Mouse (Mus musculus): ENCODE data around the gene Arfip2. TPM values are rescaled to one million over a fixed set of nuclear protein-coding genes. Genes with fewer than 3 reads are reported as not detected.

Gene Arfip2
- total and polyA plus RNA-seq, 2 experiments from 2014 or later = 62.1 to 84.9 TPM

DNA sequence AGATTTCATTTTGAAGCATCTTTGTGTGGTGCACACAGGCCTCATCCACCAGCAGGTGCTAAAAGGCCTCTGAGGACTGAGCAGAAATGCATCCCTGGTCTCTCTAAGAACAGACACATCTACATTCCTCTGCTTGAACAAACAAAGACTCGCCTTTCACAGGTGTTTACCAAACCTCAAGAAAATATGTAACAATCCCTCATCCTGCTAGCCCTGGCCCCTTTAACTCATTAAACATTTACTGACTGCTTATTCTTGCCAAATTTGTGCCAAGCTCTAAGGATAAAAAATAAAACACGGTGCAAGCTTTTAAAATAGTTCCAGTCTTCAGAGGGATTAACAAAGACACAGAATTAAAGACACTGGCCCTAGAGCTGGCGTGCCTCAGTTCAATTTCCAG is 20.5 kb downstream of the Arfip2 start:
- WGBS = 66% methylated on average over 3 of the region's 3 CpGs
- DNase-seq (ENCODE audit: low spot score) (no peak), ATAC-seq (ENCODE audit: low FRiP score) (no peak)
- no peaks in the 10 kb centered on the region for H3K27me3 ChIP-seq (ENCODE audit: insufficient read depth, low read length)
- no peak overlapping the region for H3K4me2 ChIP-seq (ENCODE audit: low read depth, low read length, poor library complexity, severe bottlenecking)
- no peak overlapping the region for H3K4me3 ChIP-seq (ENCODE audit: low read depth, low read length)
- H3K27ac ChIP-seq (ENCODE audit: low read depth, low read length) = no peak overlapping the region
- no peaks in the 10 kb centered on the region for H3K4me1 ChIP-seq (ENCODE audit: insufficient read depth, low read length)
- peaks cover 87% of the 10 kb centered on the region for H3K36me3 ChIP-seq (ENCODE audit: insufficient read depth, low read length)
- no peaks in the 10 kb centered on the region for H3K9me3 ChIP-seq (ENCODE audit: low read length)
- TF ChIP-seq CTCF (IDR thresholded peaks at IDR 0.05) = no peak
- H3K9ac ChIP-seq (replicated peaks; ENCODE audit: low read length, poor library complexity, severe bottlenecking) = no peak overlapping the region

DNA sequence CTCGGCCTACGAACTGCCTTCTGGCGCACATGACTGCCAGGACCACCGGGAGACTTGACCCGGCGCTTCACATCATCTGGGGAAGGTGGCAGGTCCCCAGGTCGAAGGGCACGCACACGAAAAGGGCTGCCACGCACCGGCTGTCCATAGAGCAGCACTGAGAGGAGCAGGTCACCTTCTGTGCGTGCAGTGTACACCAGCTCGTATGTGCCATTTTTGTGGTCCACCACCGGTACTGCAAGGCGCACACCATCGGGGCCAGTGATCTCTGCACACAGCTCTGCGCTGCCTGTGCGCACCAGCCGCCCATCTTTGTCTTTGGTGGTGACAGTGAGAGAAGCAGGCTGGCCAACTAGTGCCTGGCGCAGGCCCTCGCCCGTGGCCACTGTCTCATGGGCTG is 22.4 kb downstream of the Arfip2 start:
- Histone ChIP-seq H3K9me3 (ENCODE audit: low read length) (no peaks in the 10 kb centered on the region), H3K36me3 (ENCODE audit: insufficient read depth, low read length) (peaks cover 88% of the 10 kb centered on the region), H3K9ac (replicated peaks; ENCODE audit: low read length, poor library complexity, severe bottlenecking) (no peak overlapping the region), H3K4me2 (ENCODE audit: low read depth, low read length, poor library complexity, severe bottlenecking) (no peak overlapping the region), H3K27me3 (ENCODE audit: insufficient read depth, low read length) (no peaks in the 10 kb centered on the region), H3K4me3 (ENCODE audit: low read depth, low read length) (no peak overlapping the region), H3K27ac (ENCODE audit: low read depth, low read length) (no peak overlapping the region), H3K4me1 (ENCODE audit: insufficient read depth, low read length) (no peaks in the 10 kb centered on the region)
- no peak for DNase-seq (ENCODE audit: low spot score)
- WGBS = 96% methylated on average over 22 of the region's 22 CpGs
- no peak for TF ChIP-seq CTCF (IDR thresholded peaks at IDR 0.05)
- ATAC-seq (ENCODE audit: low FRiP score) = no peak

DNA sequence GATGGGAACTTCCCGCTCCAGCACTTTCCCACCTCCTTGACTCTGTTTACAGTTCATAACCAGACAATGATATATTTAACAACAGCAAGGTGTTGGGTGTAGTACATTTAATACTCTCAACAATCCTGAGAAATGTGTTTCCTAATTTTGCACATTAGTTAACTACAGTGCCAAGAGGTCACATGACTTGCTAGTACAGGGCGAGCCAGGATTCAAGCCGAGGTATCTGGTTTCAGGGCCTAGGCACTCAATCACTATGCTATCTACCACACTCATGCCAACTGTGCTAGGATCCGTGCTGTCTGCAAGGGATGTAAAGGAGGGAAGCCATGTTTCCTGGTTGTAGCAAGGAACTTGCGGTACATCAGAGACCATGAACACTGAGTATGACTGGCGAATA is 23.7 kb downstream of the Arfip2 start:
- WGBS = 94% methylated on average over 6 of the region's 6 CpGs
- no peak for DNase-seq (ENCODE audit: low spot score)
- no peak overlapping the region for H3K4me2 ChIP-seq (ENCODE audit: low read depth, low read length, poor library complexity, severe bottlenecking)
- no peak overlapping the region for H3K27ac ChIP-seq (ENCODE audit: low read depth, low read length)
- H3K9me3 ChIP-seq (ENCODE audit: low read length) = no peaks in the 10 kb centered on the region
- H3K9ac ChIP-seq (replicated peaks; ENCODE audit: low read length, poor library complexity, severe bottlenecking) = no peak overlapping the region
- no peak for TF ChIP-seq CTCF (IDR thresholded peaks at IDR 0.05)
- peaks cover 95% of the 10 kb centered on the region for H3K36me3 ChIP-seq (ENCODE audit: insufficient read depth, low read length)
- H3K4me1 ChIP-seq (ENCODE audit: insufficient read depth, low read length) = no peaks in the 10 kb centered on the region
- H3K27me3 ChIP-seq (ENCODE audit: insufficient read depth, low read length) = no peaks in the 10 kb centered on the region
- H3K4me3 ChIP-seq (ENCODE audit: low read depth, low read length) = no peak overlapping the region
- no peak for ATAC-seq (ENCODE audit: low FRiP score)

DNA sequence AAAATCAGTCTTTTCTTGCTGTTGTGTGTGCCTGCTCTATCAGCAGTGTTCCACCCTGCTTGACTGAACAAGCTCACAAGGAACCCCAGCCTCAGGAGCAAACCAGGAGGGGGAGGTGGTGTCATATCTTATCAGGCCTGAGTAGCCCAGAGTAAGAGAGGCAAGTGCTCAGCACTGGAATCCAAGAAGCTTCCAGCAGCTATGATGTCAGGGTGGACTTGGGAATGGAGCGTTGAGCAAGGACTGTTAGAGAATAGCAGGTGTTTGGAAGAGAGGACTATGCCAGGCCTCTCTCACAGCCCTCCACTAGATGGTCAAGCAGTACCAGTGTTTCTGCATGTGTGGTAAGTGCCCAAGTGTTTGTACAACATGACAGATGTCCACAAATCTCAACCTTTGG is 24.5 kb downstream of the Arfip2 start:
- H3K9me3 ChIP-seq (ENCODE audit: low read length) = no peaks in the 10 kb centered on the region
- no peaks in the 10 kb centered on the region for H3K4me1 ChIP-seq (ENCODE audit: insufficient read depth, low read length)
- no peaks in the 10 kb centered on the region for H3K27me3 ChIP-seq (ENCODE audit: insufficient read depth, low read length)
- peaks cover 96% of the 10 kb centered on the region for H3K36me3 ChIP-seq (ENCODE audit: insufficient read depth, low read length)
- no peak overlapping the region for H3K4me3 ChIP-seq (ENCODE audit: low read depth, low read length)
- ATAC-seq (ENCODE audit: low FRiP score) (no peak), DNase-seq (ENCODE audit: low spot score) (no peak)
- 82% methylated on average over 1 of the region's 1 CpGs for WGBS
- H3K9ac ChIP-seq (replicated peaks; ENCODE audit: low read length, poor library complexity, severe bottlenecking) = no peak overlapping the region
- no peak overlapping the region for H3K4me2 ChIP-seq (ENCODE audit: low read depth, low read length, poor library complexity, severe bottlenecking)
- TF ChIP-seq CTCF (IDR thresholded peaks at IDR 0.05) = no peak
- no peak overlapping the region for H3K27ac ChIP-seq (ENCODE audit: low read depth, low read length)

DNA sequence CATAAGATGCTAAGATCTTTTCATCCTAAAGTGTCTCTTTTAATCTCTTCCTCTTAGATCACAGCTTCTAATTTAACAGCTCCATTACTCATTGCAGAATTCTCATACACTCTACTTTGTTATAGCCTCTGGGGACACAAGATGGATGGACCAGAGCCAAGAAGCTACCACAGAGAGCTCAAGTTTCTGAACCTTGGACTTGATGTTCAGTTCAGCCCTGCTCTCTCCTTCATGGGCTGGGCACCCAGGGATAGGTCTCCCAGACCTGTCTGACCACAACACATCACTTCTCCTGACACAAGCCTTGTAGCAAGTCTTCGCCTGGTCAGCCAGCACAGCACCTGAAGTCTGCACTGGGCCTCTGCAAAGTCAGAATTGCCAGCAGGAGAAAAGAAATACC is 25.8 kb downstream of the Arfip2 start:
- Histone ChIP-seq H3K27me3 (ENCODE audit: insufficient read depth, low read length) (no peaks in the 10 kb centered on the region), H3K36me3 (ENCODE audit: insufficient read depth, low read length) (peaks cover 91% of the 10 kb centered on the region), H3K9ac (replicated peaks; ENCODE audit: low read length, poor library complexity, severe bottlenecking) (no peak overlapping the region), H3K4me2 (ENCODE audit: low read depth, low read length, poor library complexity, severe bottlenecking) (no peak overlapping the region), H3K4me1 (ENCODE audit: insufficient read depth, low read length) (no peaks in the 10 kb centered on the region), H3K27ac (ENCODE audit: low read depth, low read length) (no peak overlapping the region), H3K4me3 (ENCODE audit: low read depth, low read length) (no peak overlapping the region), H3K9me3 (ENCODE audit: low read length) (no peaks in the 10 kb centered on the region)
- WGBS = 93% methylated on average over 1 of the region's 1 CpGs
- TF ChIP-seq CTCF (IDR thresholded peaks at IDR 0.05) = no peak
- no peak for DNase-seq (ENCODE audit: low spot score)
- ATAC-seq (ENCODE audit: low FRiP score) = no peak

DNA sequence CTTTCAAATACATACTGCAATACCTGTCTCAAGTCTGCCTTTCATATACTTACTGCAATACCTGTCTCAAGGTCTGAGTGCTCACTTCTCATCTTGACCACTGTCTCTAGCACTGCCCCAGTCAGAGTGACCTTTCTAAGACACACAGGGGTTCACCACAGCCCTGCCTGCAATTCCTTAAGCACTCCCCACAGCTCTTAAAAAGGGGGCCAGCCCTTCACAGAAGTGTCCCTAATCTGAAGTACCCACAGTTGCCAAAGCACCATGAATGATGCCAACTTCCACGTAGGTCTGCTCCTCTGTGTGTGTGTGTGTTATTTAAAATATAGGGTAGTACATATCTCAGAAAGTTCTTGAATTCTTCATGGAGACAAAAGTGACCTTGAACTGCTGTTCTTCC is 28.4 kb downstream of the Arfip2 start:
- ATAC-seq (ENCODE audit: low FRiP score) = no peak
- Histone ChIP-seq H3K4me2 (ENCODE audit: low read depth, low read length, poor library complexity, severe bottlenecking) (no peak overlapping the region), H3K4me3 (ENCODE audit: low read depth, low read length) (no peak overlapping the region), H3K27ac (ENCODE audit: low read depth, low read length) (no peak overlapping the region), H3K4me1 (ENCODE audit: insufficient read depth, low read length) (no peaks in the 10 kb centered on the region), H3K36me3 (ENCODE audit: insufficient read depth, low read length) (peaks cover 65% of the 10 kb centered on the region), H3K27me3 (ENCODE audit: insufficient read depth, low read length) (no peaks in the 10 kb centered on the region), H3K9ac (replicated peaks; ENCODE audit: low read length, poor library complexity, severe bottlenecking) (no peak overlapping the region), H3K9me3 (ENCODE audit: low read length) (no peaks in the 10 kb centered on the region)
- WGBS = 94% methylated on average over 1 of the region's 1 CpGs
- DNase-seq (ENCODE audit: low spot score) = no peak
- TF ChIP-seq CTCF (IDR thresholded peaks at IDR 0.05) = no peak
